Mouse (Mus musculus) embryonic facial prominence, embryonic 12.5 days (tissue): Measurements from ENCODE around the gene Nme1. TPM values are rescaled to one million over a fixed set of nuclear protein-coding genes. Genes with fewer than 3 reads are reported as not detected.
"Not testable (repeated sequence)": the region's sequence is repeated elsewhere in the genome, so short reads cannot be mapped to it uniquely, and the experiment has no call there.

ENCODE experiments used
- ATAC-seq: fragments of 200-750 bp; cut with Nextera tagmentation; 2 replicates; pipeline ENCODE4 v1.8.0; 2017; ENCODE audit not compliant: insufficient number of reproducible peaks, insufficient read depth, low FRiP score, low TSS enrichment
- H3K27ac ChIP-seq: fragments of 300-500 bp; sonication (generic); 2 replicates; pipeline ENCODE4 v1.5.1; 2016; ENCODE audit warnings: mild to moderate bottlenecking
- H3K27me3 ChIP-seq: fragments of 300-500 bp; sonication (generic); 2 replicates; pipeline ENCODE4 v1.6.1; 2016; ENCODE audit warnings: mild to moderate bottlenecking, moderate library complexity
- H3K36me3 ChIP-seq: fragments of 300-500 bp; sonication (generic); 2 replicates; pipeline ENCODE4 v1.6.1; 2016; ENCODE audit warnings: mild to moderate bottlenecking
- H3K4me1 ChIP-seq: fragments of 300-500 bp; sonication (generic); 2 replicates; pipeline ENCODE4 v1.6.1; 2016
- H3K4me2 ChIP-seq: fragments of 300-500 bp; sonication (generic); replicated peaks from 2 replicates; pipeline ENCODE4 v1.6.1; 2016; ENCODE audit warnings: mild to moderate bottlenecking, moderate library complexity
- H3K4me3 ChIP-seq: fragments of 300-500 bp; sonication (generic); 2 replicates; pipeline ENCODE4 v1.5.1; 2016; ENCODE audit warnings: mild to moderate bottlenecking
- H3K9ac ChIP-seq: fragments of 300-500 bp; sonication (generic); 2 replicates; pipeline ENCODE4 v1.6.1; 2016; ENCODE audit warnings: mild to moderate bottlenecking, moderate library complexity
- H3K9me3 ChIP-seq: fragments of 300-500 bp; sonication (generic); 2 replicates; pipeline ENCODE4 v1.6.1; 2016; ENCODE audit warnings: mild to moderate bottlenecking, moderate library complexity
- WGBS: fragments of 180-500 bp; shearing (Covaris S2); methylation state at CpG from one replicate; pipeline ENCODE4 v1.1.7; 2016; 5-methylcytosine and 5-hydroxymethylcytosine counted together
- polyA plus RNA-seq: library from polyadenylated mRNA; unstranded; fragments of >200 nt; fragmentation: Nextera tagmentation; extraction: Ambion mirVana; gene quantifications from 2 replicates; pipeline ENCODE4 v1.2.1, GENCODE M21; 2016

The Nme1 gene
- polyA plus RNA-seq, 1 experiment from 2014 or later, result 162 TPM

- not testable (repeated sequence) for H3K9me3 ChIP-seq, H3K9ac ChIP-seq, H3K4me3 ChIP-seq, H3K4me2 ChIP-seq, ATAC-seq, H3K27me3 ChIP-seq, H3K27ac ChIP-seq, H3K4me1 ChIP-seq
- peaks cover 69% of the 10 kb centered on the region for H3K36me3 ChIP-seq
- 91% methylated on average over 2 of the region's 2 CpGs for WGBS
Measured at GRCm38 (mm10) chr11:93915019-93915418, 53.3 kb downstream of the Nme1 start.

GRCm38 (mm10) chr11:93911603-93912002 lies 56.7 kb downstream of the Nme1 start:
- whole genome bisulfite sequencing, result 85% methylated on average over 3 of the region's 3 CpGs
- Histone ChIP-seq H3K36me3 (peaks cover 61% of the 10 kb centered on the region), H3K4me3 (no peak overlapping the region), H3K4me1 (no peaks in the 10 kb centered on the region), H3K27me3 (no peaks in the 10 kb centered on the region), H3K4me2 (no peak overlapping the region), H3K9me3 (no peaks in the 10 kb centered on the region), H3K27ac (no peak overlapping the region), H3K9ac (no peak overlapping the region)
- ATAC-seq, result no peak

DNA sequence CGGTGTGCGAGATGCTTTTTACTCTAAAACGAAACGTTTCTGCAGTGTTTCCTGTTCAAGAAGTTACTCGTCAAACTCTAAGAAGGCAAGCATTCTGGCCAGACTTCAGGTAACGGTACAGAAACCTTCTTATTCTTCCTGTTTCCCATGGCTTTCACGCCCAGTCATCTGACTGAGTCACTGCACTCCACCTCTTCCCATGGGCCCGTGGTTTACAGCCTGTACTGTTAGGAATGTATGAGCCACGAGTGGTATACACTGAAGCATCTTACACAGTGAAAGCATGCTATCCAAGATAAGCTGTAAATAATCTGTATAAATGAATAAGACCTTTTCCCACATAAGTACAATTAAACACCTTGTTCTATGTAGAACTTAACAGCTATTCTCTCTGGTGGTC lies 59.5 kb downstream of the Nme1 start:
- H3K9me3 ChIP-seq, result no peaks in the 10 kb centered on the region
- WGBS, result 88% methylated on average over 9 of the region's 9 CpGs
- no peaks in the 10 kb centered on the region for H3K4me1 ChIP-seq
- no peak overlapping the region for H3K4me2 ChIP-seq
- no peaks in the 10 kb centered on the region for H3K27me3 ChIP-seq
- H3K4me3 ChIP-seq, result no peak overlapping the region
- no peak overlapping the region for H3K9ac ChIP-seq
- peaks cover 59% of the 10 kb centered on the region for H3K36me3 ChIP-seq
- ATAC-seq, result no peak
- H3K27ac ChIP-seq, result no peak overlapping the region

DNA sequence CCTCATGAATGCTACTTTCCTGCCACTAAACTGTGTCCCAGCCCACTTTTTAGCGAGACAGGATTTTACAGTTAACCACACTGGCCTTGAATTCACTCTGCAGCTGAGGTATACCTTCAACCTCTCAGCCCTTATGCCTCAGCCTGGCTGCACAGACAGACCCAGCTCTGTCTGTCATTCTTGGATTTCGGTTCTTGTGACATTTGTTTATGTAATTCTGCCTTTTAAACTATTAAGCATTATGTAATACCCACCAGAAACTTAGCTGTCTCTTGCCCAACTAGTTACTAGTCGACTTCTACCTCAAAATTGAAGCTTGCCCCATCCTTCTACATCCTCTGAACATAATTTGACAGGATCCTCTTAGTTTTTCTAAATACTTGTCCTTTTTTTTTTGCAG lies 60.5 kb downstream of the Nme1 start:
- Histone ChIP-seq H3K4me1 (no peaks in the 10 kb centered on the region), H3K9me3 (no peaks in the 10 kb centered on the region), H3K4me2 (no peak overlapping the region), H3K9ac (no peak overlapping the region), H3K36me3 (peaks cover 58% of the 10 kb centered on the region), H3K4me3 (no peak overlapping the region), H3K27ac (no peak overlapping the region), H3K27me3 (no peaks in the 10 kb centered on the region)
- 78% methylated on average over 3 of the region's 3 CpGs for WGBS
- no peak for ATAC-seq

Other genes starting within 250 kb of the Nme1 start
- gene Utp18, start 82.8 kb downstream of the Nme1 start, polyA plus RNA-seq, result 37.0 and 39.8 TPM in 2 replicates
- 42.6 and 43.9 TPM in 2 replicates for gene Mbtd1, start 82.7 kb downstream of the Nme1 start, polyA plus RNA-seq
- 222 and 223 TPM in 2 replicates for gene Nme2, start 12.3 kb downstream of the Nme1 start, polyA plus RNA-seq
- 399 and 428 TPM in 2 replicates for gene Gm20390, start 228 bp downstream of the Nme1 start, polyA plus RNA-seq
- 56.5 and 57.3 TPM in 2 replicates for gene Spag9, start 27.6 kb upstream of the Nme1 start, polyA plus RNA-seq
- gene Tob1, start 242.9 kb upstream of the Nme1 start, polyA plus RNA-seq, result 32.9 TPM in 2 replicates